Mouse (Mus musculus) heart, embryonic 16.5 days (tissue): ENCODE results near the gene Pdpk1. TPM values are rescaled to one million over a fixed set of nuclear protein-coding genes. Genes with fewer than 3 reads are reported as not detected.

Source experiments
- ATAC-seq: fragments of 200-750 bp; cut with Nextera tagmentation; replicated peaks from 2 replicates; pipeline ENCODE4 v1.8.0; 2017; ENCODE audit warnings: moderate number of reproducible peaks; ENCODE audit not compliant: insufficient read depth, low FRiP score; ENCODE audit errors: extremely low read depth
- H3K27ac ChIP-seq: fragments of 300-500 bp; sonication (generic); 2 replicates; pipeline ENCODE4 v1.5.1; 2014; ENCODE audit warnings: mild to moderate bottlenecking, low read length, control low read depth, moderate library complexity
- H3K27me3 ChIP-seq: fragments of 300-500 bp; sonication (generic); 2 replicates; pipeline ENCODE4 v1.6.1; 2014; ENCODE audit warnings: low read length, mixed read lengths; ENCODE audit not compliant: control insufficient read depth, insufficient read depth
- H3K36me3 ChIP-seq: fragments of 300-500 bp; sonication (generic); 2 replicates; pipeline ENCODE4 v1.6.1; 2014; ENCODE audit not compliant: control insufficient read depth, insufficient read depth
- H3K4me1 ChIP-seq: fragments of 300-500 bp; sonication (generic); 2 replicates; pipeline ENCODE4 v1.6.1; 2014; ENCODE audit warnings: low read length, mixed read lengths; ENCODE audit not compliant: control insufficient read depth, insufficient read depth
- H3K4me2 ChIP-seq: fragments of 300-500 bp; sonication (generic); 2 replicates; pipeline ENCODE4 v1.6.1; 2014; ENCODE audit warnings: low read depth, mild to moderate bottlenecking, control low read depth, low read length
- H3K4me3 ChIP-seq: fragments of 300-500 bp; sonication (generic); 2 replicates; pipeline ENCODE4 v1.5.1; 2014; ENCODE audit warnings: mild to moderate bottlenecking, control low read depth, low read length
- H3K9ac ChIP-seq: fragments of 300-500 bp; sonication (generic); 2 replicates; pipeline ENCODE4 v1.6.1; 2014; ENCODE audit warnings: low read length, control low read depth
- H3K9me3 ChIP-seq: fragments of 300-500 bp; sonication (generic); replicated peaks from 2 replicates; pipeline ENCODE4 v1.6.1; 2016; ENCODE audit warnings: low read length; ENCODE audit not compliant: control insufficient read depth
- WGBS: fragments of 180-500 bp; shearing (Covaris S2); extraction: QIAGEN DNeasy Blood & Tissue Kit; methylation state at CpG from one replicate; pipeline ENCODE4 v1.1.7; 2014; 5-methylcytosine and 5-hydroxymethylcytosine counted together
- polyA plus RNA-seq: library from polyadenylated mRNA; unstranded; fragments of >200 nt; fragmentation: Nextera tagmentation; extraction: Ambion mirVana; gene quantifications from 2 replicates; pipeline ENCODE4 v1.2.1, GENCODE M21; 2015

The Pdpk1 gene
- polyA plus RNA-seq, 1 experiment from 2014 or later = 40.1 TPM

- ATAC-seq = no peak
- Histone ChIP-seq H3K27ac (no peak overlapping the region), H3K27me3 (no peaks in the 10 kb centered on the region), H3K9ac (no peak overlapping the region), H3K4me3 (no peak overlapping the region), H3K4me2 (no peak overlapping the region), H3K4me1 (peaks cover 16% of the 10 kb centered on the region), H3K9me3 (no peaks in the 10 kb centered on the region), H3K36me3 (0 out of 2 replicates have a peak, but pooled peaks cover 2% of the 10 kb centered on the region)
- 89% methylated on average over 2 of the region's 2 CpGs for WGBS
Observed at GRCm38 (mm10) chr17:24190934-24191333, 40.2 kb upstream of the Pdpk1 start.

GRCm38 (mm10) chr17:24174259-24174658, 23.5 kb upstream of the Pdpk1 start:
- 73% methylated on average over 3 of the region's 3 CpGs for WGBS
- no peak for ATAC-seq
- Histone ChIP-seq H3K4me2 (no peak overlapping the region), H3K4me1 (peaks cover 5% of the 10 kb centered on the region), H3K4me3 (no peak overlapping the region), H3K9me3 (no peaks in the 10 kb centered on the region), H3K36me3 (no peaks in the 10 kb centered on the region), H3K27me3 (no peaks in the 10 kb centered on the region), H3K9ac (no peak overlapping the region), H3K27ac (no peak overlapping the region)

- 6% methylated on average over 3 of the region's 3 CpGs for WGBS
- Histone ChIP-seq H3K36me3 (no peaks in the 10 kb centered on the region), H3K4me1 (peaks cover 6% of the 10 kb centered on the region), H3K9ac (no peak overlapping the region), H3K27ac (no peak overlapping the region), H3K27me3 (no peaks in the 10 kb centered on the region), H3K4me2 (no peak overlapping the region), H3K9me3 (no peaks in the 10 kb centered on the region), H3K4me3 (no peak overlapping the region)
- no peak for ATAC-seq
Observed at GRCm38 (mm10) chr17:24173423-24173822, 22.7 kb upstream of the Pdpk1 start.

GRCm38 (mm10) chr17:24171738-24172137, 21.0 kb upstream of the Pdpk1 start:
- Histone ChIP-seq H3K4me2 (no peak overlapping the region), H3K36me3 (peaks cover 10% of the 10 kb centered on the region), H3K4me3 (no peak overlapping the region), H3K9me3 (no peaks in the 10 kb centered on the region), H3K9ac (no peak overlapping the region), H3K27me3 (no peaks in the 10 kb centered on the region), H3K4me1 (peaks cover 19% of the 10 kb centered on the region), H3K27ac (no peak overlapping the region)
- ATAC-seq = no peak
- WGBS = 82% methylated on average over 4 of the region's 4 CpGs

GRCm38 (mm10) chr17:24170729-24171128, 20.0 kb upstream of the Pdpk1 start:
- Histone ChIP-seq H3K4me3 (no peak overlapping the region), H3K9ac (no peak overlapping the region), H3K36me3 (peaks cover 13% of the 10 kb centered on the region), H3K4me1 (peaks cover 19% of the 10 kb centered on the region), H3K27me3 (no peaks in the 10 kb centered on the region), H3K4me2 (no peak overlapping the region), H3K9me3 (no peaks in the 10 kb centered on the region), H3K27ac (peak overlapping the region; percentile 40)
- WGBS = 59% methylated on average over 5 of the region's 5 CpGs
- no peak for ATAC-seq

- WGBS = 58% methylated on average over 3 of the region's 3 CpGs
- Histone ChIP-seq H3K4me2 (peak overlapping the region; percentile 84), H3K9ac (peak overlapping the region; percentile 91), H3K9me3 (no peaks in the 10 kb centered on the region), H3K27ac (peak overlapping the region; percentile 95), H3K4me3 (peak overlapping the region; percentile 90), H3K4me1 (peaks cover 19% of the 10 kb centered on the region), H3K36me3 (peaks cover 15% of the 10 kb centered on the region), H3K27me3 (no peaks in the 10 kb centered on the region)
- no peak for ATAC-seq
Observed at GRCm38 (mm10) chr17:24170125-24170524, 19.4 kb upstream of the Pdpk1 start.

- Histone ChIP-seq H3K4me1 (peaks cover 19% of the 10 kb centered on the region), H3K9me3 (no peaks in the 10 kb centered on the region), H3K4me3 (peak within 1 kb of the TSS; percentile 90), H3K4me2 (peak within 1 kb of the TSS; percentile 84), H3K36me3 (peaks cover 16% of the 10 kb centered on the region), H3K27ac (peak within 1 kb of the TSS; percentile 95), H3K27me3 (no peaks in the 10 kb centered on the region), H3K9ac (peak within 1 kb of the TSS; percentile 91)
- peak; percentile 91 for ATAC-seq
- under 1% methylated on average over 58 of the region's 58 CpGs for WGBS
Observed at GRCm38 (mm10) chr17:24169317-24170065, 18.8 kb upstream of the Pdpk1 start, which contains the start of gene Atp6v0c. TSS of gene Atp6v0c (minus strand) at chr17:24169702.

GRCm38 (mm10) chr17:24168590-24169277, 18.0 kb upstream of the Pdpk1 start:
- Histone ChIP-seq H3K27me3 (no peaks in the 10 kb centered on the region), H3K9ac (peak overlapping the region; percentile 91), H3K27ac (peak overlapping the region; percentile 95), H3K4me1 (peaks cover 19% of the 10 kb centered on the region), H3K36me3 (peaks cover 16% of the 10 kb centered on the region), H3K4me2 (peak overlapping the region; percentile 84), H3K4me3 (peak overlapping the region; percentile 90), H3K9me3 (no peaks in the 10 kb centered on the region)
- under 1% methylated on average over 40 of the region's 41 CpGs for WGBS
- peak; percentile 35 for ATAC-seq

GRCm38 (mm10) chr17:24167891-24168505, 17.3 kb upstream of the Pdpk1 start:
- 47% methylated on average over 7 of the region's 7 CpGs for WGBS
- Histone ChIP-seq H3K9me3 (no peaks in the 10 kb centered on the region), H3K4me1 (peaks cover 20% of the 10 kb centered on the region), H3K27ac (peak overlapping the region; percentile 95; the same call in 1 of the 2 replicates), H3K27me3 (no peaks in the 10 kb centered on the region), H3K9ac (peak overlapping the region; percentile 91), H3K4me2 (peak overlapping the region; percentile 84), H3K36me3 (peaks cover 16% of the 10 kb centered on the region), H3K4me3 (peak overlapping the region; percentile 90)
- no peak for ATAC-seq
